ENCODE assay signal across 17 mouse cellular contexts in genomic region chr11:73008826-73009225, GRCm38 (mm10). TPM values are rescaled to one million over a fixed set of nuclear protein-coding genes. Genes with fewer than 3 reads are reported as not detected.
DNase-seq lines count a peak whose midpoint lies in the region; ATAC-seq lines count a peak whose summit lies in the region.
"Had no signal": no experiment of that assay in that cellular context is flagged by ENCODE, and none has a peak within 500 bp of the region (broad histone marks: within the 10 kb centered on the region; RNA-seq: fewer than 3 reads in every experiment).

No protein-coding gene starts in this region.

- no peak overlapping the region for H3K4me3 ChIP-seq in heart, embryonic 16.5 days (ENCODE audit: low read length)
- H3K4me3 ChIP-seq in kidney, embryonic 14.5 days (ENCODE audit: low read length): no peak overlapping the region
- H3K4me3 ChIP-seq: embryonic facial prominence, embryonic 12.5 days; forebrain, embryonic 12.5 days; gastrocnemius, adult 2 months; heart, embryonic 10.5 days; hindbrain, embryonic 13.5 days had no signal

- peaks cover 23% of the 10 kb centered on the region for H3K4me1 ChIP-seq in heart, embryonic 16.5 days (ENCODE audit: control insufficient read depth, insufficient read depth, low read length)
- H3K4me1 ChIP-seq in kidney, embryonic 14.5 days (ENCODE audit: control insufficient read depth, insufficient read depth, low read length): no peaks in the 10 kb centered on the region
- H3K4me1 ChIP-seq: embryonic facial prominence, embryonic 12.5 days; forebrain, embryonic 12.5 days; hindbrain, embryonic 13.5 days had no signal

- H3K27me3 ChIP-seq in heart, embryonic 16.5 days (ENCODE audit: control insufficient read depth, insufficient read depth, low read length): peaks cover 8% of the 10 kb centered on the region; the same call in 1 of the 2 replicates
- H3K27me3 ChIP-seq in kidney, embryonic 14.5 days (ENCODE audit: control insufficient read depth, insufficient read depth, low read length): peaks cover 6% of the 10 kb centered on the region; the same call in 1 of the 2 replicates

- 73% methylated on average over 2 of the region's 2 CpGs for WGBS in heart, embryonic 16.5 days
- 68% methylated on average over 2 of the region's 2 CpGs for WGBS in kidney, embryonic 14.5 days

- ATAC-seq in heart, embryonic 16.5 days (replicated peaks; ENCODE audit: extremely low read depth, insufficient read depth, low FRiP score): 0 out of 2 replicates have a peak, but pooled peaks have one; percentile 19
- ATAC-seq in kidney, embryonic 14.5 days (ENCODE audit: low FRiP score, low TSS enrichment): no peak
- ATAC-seq: forebrain, postnatal 0 days; hindbrain, postnatal 0 days had no signal

- H3K27ac ChIP-seq in heart, embryonic 16.5 days (ENCODE audit: low read length): no peak overlapping the region
- H3K27ac ChIP-seq in kidney, embryonic 14.5 days (ENCODE audit: low read depth, low read length): no peak overlapping the region
- H3K27ac ChIP-seq: embryonic facial prominence, embryonic 12.5 days; forebrain, embryonic 12.5 days; gastrocnemius, adult 2 months; heart, embryonic 10.5 days; hindbrain, embryonic 13.5 days; hindbrain, postnatal 0 days had no signal

- no peak overlapping the region for H3K9ac ChIP-seq in heart, embryonic 16.5 days (ENCODE audit: low read length)
- no peak overlapping the region for H3K9ac ChIP-seq in kidney, embryonic 14.5 days (ENCODE audit: low read depth, low read length)
- H3K9ac ChIP-seq: embryonic facial prominence, embryonic 12.5 days; forebrain, embryonic 12.5 days; forebrain, postnatal 0 days; hindbrain, embryonic 13.5 days had no signal

- H3K4me2 ChIP-seq in heart, embryonic 16.5 days (ENCODE audit: low read depth, low read length): no peak overlapping the region
- no peak overlapping the region for H3K4me2 ChIP-seq in kidney, embryonic 14.5 days (replicated peaks; ENCODE audit: low read depth, low read length)
- H3K4me2 ChIP-seq: embryonic facial prominence, embryonic 12.5 days; forebrain, embryonic 12.5 days; hindbrain, embryonic 13.5 days had no signal

- H3K9me3 ChIP-seq in heart, embryonic 16.5 days (replicated peaks; ENCODE audit: control insufficient read depth, low read length): no peaks in the 10 kb centered on the region
- H3K9me3 ChIP-seq in kidney, embryonic 14.5 days (ENCODE audit: control insufficient read depth, low read length): no peaks in the 10 kb centered on the region
- H3K9me3 ChIP-seq: embryonic facial prominence, embryonic 12.5 days; forebrain, embryonic 12.5 days; heart, embryonic 10.5 days had no signal

- H3K36me3 ChIP-seq in heart, embryonic 16.5 days (ENCODE audit: control insufficient read depth, insufficient read depth): no peaks in the 10 kb centered on the region
- no peaks in the 10 kb centered on the region for H3K36me3 ChIP-seq in kidney, embryonic 14.5 days (ENCODE audit: control insufficient read depth, insufficient read depth, low read length)
- H3K36me3 ChIP-seq: embryonic facial prominence, embryonic 12.5 days; forebrain, embryonic 12.5 days; heart, embryonic 10.5 days; hindbrain, embryonic 13.5 days had no signal

- DNase-seq in heart, adult 18-20 months: no peak
- peak; percentile 77 for DNase-seq in thymus, postnatal 0 days (ENCODE audit: low spot score)
- peak; percentile 56 for DNase-seq in thymus, postnatal 25 days
- DNase-seq in frontal cortex, postnatal 25 days (ENCODE audit: low spot score in 2 of 2): no peak
- DNase-seq: adrenal gland, adult 2 months; adrenal gland, postnatal 36 days; gastrocnemius, adult 2 months; heart, adult 11 months; heart, postnatal 14 days had no signal

RNA-seq across cellular contexts. Expression of gene P2rx1, which starts 9.9 kb away (rescaled TPM):
- 3.0 and 5.6 TPM in 2 replicates for polyA plus RNA-seq in heart, embryonic 16.5 days (2015; fragmentation: Nextera tagmentation; extraction: Ambion mirVana)
- total RNA-seq in heart, adult 18-20 months (2021): under 1 TPM; 0.25 to 0.28 TPM
- 61.5 and 71.4 TPM in 2 replicates for polyA plus RNA-seq in thymus, postnatal 0 days (2015; fragmentation: Nextera tagmentation; extraction: Ambion mirVana)
- polyA plus RNA-seq in kidney, embryonic 14.5 days (2014; fragmentation: Nextera tagmentation; extraction: Ambion mirVana): 0.61 and 0.76 TPM in 2 replicates

RNA-seq across cellular contexts. Expression of gene Camkk1, which starts 10.0 kb away (rescaled TPM):
- polyA plus RNA-seq in heart, embryonic 16.5 days (2015; fragmentation: Nextera tagmentation; extraction: Ambion mirVana): 3.4 and 3.7 TPM in 2 replicates
- total RNA-seq in heart, adult 18-20 months (2021): under 1 TPM; 0.90 to 0.92 TPM
- polyA plus RNA-seq in thymus, postnatal 0 days (2015; fragmentation: Nextera tagmentation; extraction: Ambion mirVana): 18.8 and 19.6 TPM in 2 replicates
- 2.2 and 2.8 TPM in 2 replicates for polyA plus RNA-seq in kidney, embryonic 14.5 days (2014; fragmentation: Nextera tagmentation; extraction: Ambion mirVana)

RNA-seq across cellular contexts. Expression of gene Ncbp3, which starts 38.8 kb away (rescaled TPM):
- polyA plus RNA-seq in heart, embryonic 16.5 days (2015; fragmentation: Nextera tagmentation; extraction: Ambion mirVana): 10.1 and 11.5 TPM in 2 replicates
- total RNA-seq in heart, adult 18-20 months (2021): 1 to 10 TPM; 5.6 to 6.2 TPM
- polyA plus RNA-seq in thymus, postnatal 0 days (2015; fragmentation: Nextera tagmentation; extraction: Ambion mirVana): 9.0 and 13.3 TPM in 2 replicates
- polyA plus RNA-seq in kidney, embryonic 14.5 days (2014; fragmentation: Nextera tagmentation; extraction: Ambion mirVana): 8.7 and 12.9 TPM in 2 replicates

RNA-seq across cellular contexts. Expression of gene Atp2a3, which starts 47.9 kb away (rescaled TPM):
- polyA plus RNA-seq in heart, embryonic 16.5 days (2015; fragmentation: Nextera tagmentation; extraction: Ambion mirVana): 9.0 and 14.9 TPM in 2 replicates
- 10 to 100 TPM in 1 of 2 experiments, 1 to 10 TPM in 1; 8.6 to 15.8 TPM for total RNA-seq in heart, adult 18-20 months (2021)
- 102 and 111 TPM in 2 replicates for polyA plus RNA-seq in thymus, postnatal 0 days (2015; fragmentation: Nextera tagmentation; extraction: Ambion mirVana)
- polyA plus RNA-seq in kidney, embryonic 14.5 days (2014; fragmentation: Nextera tagmentation; extraction: Ambion mirVana): 1.3 and 2.2 TPM in 2 replicates

Comparison
In these comparisons a context has a peak if more than half of its experiments do, and no peak if none do; other contexts are left out.
1. DNase-seq: peak in thymus, postnatal 0 days (single experiment) and thymus, postnatal 25 days (single experiment); none in heart, adult 18-20 months (0 of 2) and frontal cortex, postnatal 25 days (0 of 2).